Mouse (Mus musculus) duodenum, adult 2 months (tissue): ENCODE measurements around the gene G6pd2. TPM values are rescaled to one million over a fixed set of nuclear protein-coding genes. Genes with fewer than 3 reads are reported as not detected.

Experiments
- polyA plus RNA-seq: library from polyadenylated mRNA; depleted of rRNA; stranded (reverse); fragments of >200 nt; gene quantifications from 2 replicates; pipeline ENCODE4 v1.2.3, GENCODE M21; 2012; ENCODE audit warnings: low replicate concordance; rRNA removed

The G6pd2 gene
- polyA plus RNA-seq, result not detected in 2 replicates

GRCm38 (mm10) chr5:61808516-61808915 is at the start of gene G6pd2:
Gene G6pd2, plus strand, starts transcription at chr5:61808816.

